Mouse (Mus musculus): ENCODE data around the gene Cxcl17. TPM values are rescaled to one million over a fixed set of nuclear protein-coding genes. Genes with fewer than 3 reads are reported as not detected.
A peak's percentile ranks its signal among the peaks of the same experiment; 100 is the strongest.

Gene Cxcl17
- total and polyA plus RNA-seq, 3 experiments, result not detected

DNA sequence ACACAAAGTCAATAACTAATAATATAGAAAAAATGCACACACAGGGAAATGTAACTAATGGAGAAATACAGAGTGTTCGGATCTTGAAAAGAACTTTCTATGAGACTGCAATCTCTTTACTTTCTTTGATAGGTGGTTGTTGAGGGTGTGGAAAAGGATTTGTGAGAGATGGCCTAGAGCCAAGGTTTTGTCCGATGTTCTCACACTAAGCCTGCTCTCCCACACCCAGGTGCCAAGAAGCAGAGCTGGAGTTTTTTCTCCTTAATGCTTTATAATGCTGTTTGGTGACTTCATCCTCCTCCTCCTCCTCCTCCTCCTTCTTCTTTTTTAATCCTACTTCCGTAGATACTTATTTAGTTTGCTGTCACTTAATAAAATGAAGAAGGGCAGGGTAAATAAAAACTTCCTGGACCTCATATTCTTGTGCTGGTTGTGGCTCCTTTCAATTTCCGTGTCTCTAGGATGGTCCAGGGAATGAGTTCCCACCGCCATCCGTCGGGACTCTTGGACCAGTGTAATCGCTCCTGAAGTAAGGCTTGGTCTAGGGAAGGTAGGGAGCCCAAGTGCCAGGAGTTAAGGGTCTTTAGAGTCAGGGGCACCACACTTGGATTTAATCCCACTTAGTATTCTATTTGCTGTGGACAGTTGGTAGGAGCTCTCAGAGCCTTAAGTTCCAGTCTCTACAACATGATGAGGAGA lies 26.6 kb upstream of the Cxcl17 start:
- Histone ChIP-seq H3K4me2 (ENCODE audit: insufficient read depth, low read depth, poor library complexity, severe bottlenecking) (no peak overlapping the region), H3K9me3 (replicated peaks; ENCODE audit: low read length) (no peaks in the 10 kb centered on the region), H3K4me3 (replicated peaks in 1 of 3; ENCODE audit: low read depth in 2 of 3, low read length in 2 of 3, poor library complexity in 1 of 3) (no peak overlapping the region), H3K36me3 (replicated peaks in 1 of 2; ENCODE audit: control insufficient read depth in 1 of 2, insufficient read depth in 1 of 2, low read length in 1 of 2) (no peaks in the 10 kb centered on the region), H3K4me1 (ENCODE audit: control insufficient read depth in 1 of 2, insufficient read depth in 2 of 2) (peaks cover 18 to 41% of the 10 kb centered on the region in 2 experiments), H3K27me3 (replicated peaks) (no peaks in the 10 kb centered on the region), H3K9ac (ENCODE audit: insufficient read depth, low read depth) (no peak overlapping the region), H3K79me2 (replicated peaks; ENCODE audit: control insufficient read depth, extremely low read depth, insufficient read depth, poor library complexity, severe bottlenecking) (no peaks in the 10 kb centered on the region), H3K27ac (ENCODE audit: insufficient read depth, low read depth) (no peak overlapping the region)
- DNase-seq (ENCODE audit: extremely low read depth), result no peak
- in situ Hi-C loops (cut with MboI; ENCODE audit: low pct_ligation_motif_present, low pct_unique_long_range_greater_than_20kb, low sequenced_read_pairs), result no loop called here
- no peak for TF ChIP-seq ZMIZ1 (IDR thresholded peaks at IDR 0.05; ENCODE audit: low read depth, low read length)
- no peak for TF ChIP-seq RCOR1 (conservative IDR thresholded peaks at IDR 0.05; ENCODE audit: low read depth, low read length)
- no peak for TF ChIP-seq POLR2AphosphoS2 (IDR thresholded peaks at IDR 0.05; ENCODE audit: low read depth, low read length)
- no peak for TF ChIP-seq POLR2A (IDR thresholded peaks at IDR 0.05; ENCODE audit: low read depth, low read length)
- TF ChIP-seq JUN (IDR thresholded peaks at IDR 0.05; ENCODE audit: insufficient read depth, low read depth, low read length), result no peak
- TF ChIP-seq CHD2 (IDR thresholded peaks at IDR 0.05; ENCODE audit: low read length), result no peak
- TF ChIP-seq BHLHE40 (IDR thresholded peaks at IDR 0.05; ENCODE audit: low read depth, low read length), result no peak
- TF ChIP-seq JUND (conservative IDR thresholded peaks at IDR 0.05; ENCODE audit: low read depth, low read length), result no peak
- no peak for TF ChIP-seq E2F4 (IDR thresholded peaks at IDR 0.05; ENCODE audit: insufficient replicate concordance, low read depth, low read length)
- no peak for TF ChIP-seq USF1 (IDR thresholded peaks at IDR 0.05; ENCODE audit: low read depth, low read length)
- no peak for TF ChIP-seq CTCF (conservative IDR thresholded peaks at IDR 0.05 in 1 of 2, IDR thresholded peaks at IDR 0.05 in 1 of 2; ENCODE audit: low read depth in 2 of 2, low read length in 2 of 2)
- TF ChIP-seq TBP (conservative IDR thresholded peaks at IDR 0.05; ENCODE audit: low read depth, low read length), result no peak
- dilution Hi-C loops (cut with MboI; ENCODE audit: extremely low pct_ligation_motif_present, extremely low pct_unique_long_range_greater_than_20kb, low sequenced_read_pairs), result no loop called here

- Histone ChIP-seq H3K27me3 (replicated peaks) (no peaks in the 10 kb centered on the region), H3K9me3 (replicated peaks; ENCODE audit: low read length) (no peaks in the 10 kb centered on the region), H3K27ac (ENCODE audit: insufficient read depth, low read depth) (no peak overlapping the region), H3K36me3 (replicated peaks in 1 of 2; ENCODE audit: control insufficient read depth in 1 of 2, insufficient read depth in 1 of 2, low read length in 1 of 2) (no peaks in the 10 kb centered on the region), H3K79me2 (replicated peaks; ENCODE audit: control insufficient read depth, extremely low read depth, insufficient read depth, poor library complexity, severe bottlenecking) (no peaks in the 10 kb centered on the region), H3K4me1 (ENCODE audit: control insufficient read depth in 1 of 2, insufficient read depth in 2 of 2) (peaks cover 32 to 63% of the 10 kb centered on the region in 2 experiments), H3K4me3 (replicated peaks in 1 of 3; ENCODE audit: low read depth in 2 of 3, low read length in 2 of 3, poor library complexity in 1 of 3) (peak overlapping the region in 1 of 3 experiments; percentile 51), H3K4me2 (ENCODE audit: insufficient read depth, low read depth, poor library complexity, severe bottlenecking) (0 out of 2 replicates have a peak overlapping the region, but pooled peaks have one; percentile 2), H3K9ac (ENCODE audit: insufficient read depth, low read depth) (peak overlapping the region; percentile 23; the same call in 1 of the 2 replicates)
- DNase-seq (ENCODE audit: extremely low read depth), result no peak
- dilution Hi-C loops (cut with MboI; ENCODE audit: extremely low pct_ligation_motif_present, extremely low pct_unique_long_range_greater_than_20kb, low sequenced_read_pairs), result no loop called here
- TF ChIP-seq TBP (conservative IDR thresholded peaks at IDR 0.05; ENCODE audit: low read depth, low read length) (no peak), POLR2AphosphoS2 (IDR thresholded peaks at IDR 0.05; ENCODE audit: low read depth, low read length) (no peak), RCOR1 (conservative IDR thresholded peaks at IDR 0.05; ENCODE audit: low read depth, low read length) (no peak), MAX (IDR thresholded peaks at IDR 0.05; ENCODE audit: low read length) (no peak), ELF1 (IDR thresholded peaks at IDR 0.05; ENCODE audit: low read depth, low read length) (no peak), SIN3A (IDR thresholded peaks at IDR 0.05; ENCODE audit: low read length) (no peak), NELFE (IDR thresholded peaks at IDR 0.05; ENCODE audit: low read depth, low read length) (no peak), SMC3 (IDR thresholded peaks at IDR 0.05; ENCODE audit: low read depth, low read length) (no peak), RAD21 (IDR thresholded peaks at IDR 0.05; ENCODE audit: low read depth, low read length) (no peak), ZC3H11A (IDR thresholded peaks at IDR 0.05; ENCODE audit: low read depth, low read length) (no peak), KAT2A (IDR thresholded peaks at IDR 0.05; ENCODE audit: insufficient replicate concordance, low read length) (no peak), CHD2 (IDR thresholded peaks at IDR 0.05; ENCODE audit: low read length) (no peak), UBTF (IDR thresholded peaks at IDR 0.05; ENCODE audit: low read depth, low read length) (no peak), MYC (IDR thresholded peaks at IDR 0.05; ENCODE audit: low read depth, low read length) (no peak)
- in situ Hi-C loops (cut with MboI; ENCODE audit: low pct_ligation_motif_present, low pct_unique_long_range_greater_than_20kb, low sequenced_read_pairs), result no loop called here
Measured at GRCm38 (mm10) chr7:25436704-25437103, 24.0 kb upstream of the Cxcl17 start.

All from CH12.LX (cell line).